Mouse (Mus musculus): ENCODE measurements around the gene Tmem175. TPM values are rescaled to one million over a fixed set of nuclear protein-coding genes. Genes with fewer than 3 reads are reported as not detected.

The Tmem175 gene
- total and polyA plus RNA-seq, 3 experiments = 8.3 to 26.1 (median 9.6) TPM

DNA sequence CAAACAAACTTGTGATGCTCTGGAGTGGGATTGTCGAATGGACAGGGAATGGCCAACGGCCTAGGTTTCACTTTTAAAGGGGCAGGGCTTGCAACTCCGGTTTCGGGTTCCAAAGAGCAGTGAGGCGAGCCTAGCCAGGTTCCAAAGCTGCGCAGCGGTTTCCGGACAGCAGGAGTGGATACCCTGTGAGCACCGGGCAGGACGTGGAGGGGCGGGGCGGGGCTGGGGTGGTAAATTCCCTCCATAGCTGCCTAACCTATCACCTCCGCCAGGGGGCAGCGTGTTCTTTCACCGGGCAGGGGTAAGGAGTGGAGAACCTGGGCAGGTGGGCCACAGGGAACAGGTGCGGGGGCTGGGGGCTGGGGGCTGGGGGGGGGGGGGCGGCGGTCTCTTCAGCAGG is 62.7 kb downstream of the Tmem175 start, which contains the start of gene Fgfrl1:
Fgfrl1 (plus strand) TSS at position 112 of the 400 bp plus-strand sequence.
- Histone ChIP-seq H3K36me3 (ENCODE audit: control insufficient read depth, insufficient read depth, low read length) (no peaks in the 10 kb centered on the region), H3K79me2 (replicated peaks; ENCODE audit: control insufficient read depth, insufficient read depth, low read length) (no peaks in the 10 kb centered on the region), H3K4me1 (ENCODE audit: control insufficient read depth, insufficient read depth, low read length) (peaks cover 5% of the 10 kb centered on the region), H3K9ac (ENCODE audit: low read depth, low read length) (0 out of 2 replicates have a peak within 1 kb of the TSS, but pooled peaks have one; percentile 23), H3K27me3 (ENCODE audit: control insufficient read depth, insufficient read depth, low read length) (no peaks in the 10 kb centered on the region), H3K4me3 (peak within 1 kb of the TSS; percentile 51), H3K27ac (no peak within 1 kb of the TSS)
- intact Hi-C loops (cut with DNase I) = loop anchor here (1.0 to 2.0 kb wide), 3 partner anchors 15 to 63 kb away; partner anchors contain the start of genes Gak and Tmem175
- no peak for TF ChIP-seq EP300 (IDR thresholded peaks at IDR 0.05; ENCODE audit: insufficient read depth, low read depth, low read length)
- TF ChIP-seq CTCF (IDR thresholded peaks at IDR 0.05) = peak; percentile 62
- peak; percentile 69 to 77 for DNase-seq
- WGBS = 2% methylated on average over 18 of the region's 18 CpGs

DNA sequence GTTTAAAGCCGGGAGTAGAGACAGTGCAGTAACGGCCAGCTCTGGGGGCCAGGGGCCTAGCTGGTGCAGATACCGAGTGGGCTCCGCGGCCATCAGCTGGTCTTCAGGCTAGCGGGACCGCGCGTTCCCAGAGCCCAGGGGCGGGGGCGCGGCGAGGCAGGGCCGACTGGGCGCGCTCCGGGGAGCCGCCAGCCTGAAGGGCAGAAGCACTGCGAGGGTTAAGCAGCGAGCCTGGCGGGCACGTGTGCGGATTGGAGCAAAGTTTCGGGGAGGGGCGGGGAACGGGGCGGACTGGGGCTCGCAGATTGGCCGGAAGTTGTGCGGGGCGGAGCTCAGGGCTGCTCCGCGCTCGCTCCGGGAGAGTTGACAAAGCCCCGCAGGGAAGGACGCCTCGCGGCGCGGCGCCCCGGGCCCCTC is 64.3 kb downstream of the Tmem175 start:
- no peaks in the 10 kb centered on the region for H3K27me3 ChIP-seq (ENCODE audit: control insufficient read depth, insufficient read depth, low read length)
- peak overlapping the region; percentile 92 for H3K9ac ChIP-seq (ENCODE audit: low read depth, low read length)
- intact Hi-C loops (cut with DNase I) = loop anchor here (2.0 kb wide), 2 partner anchors 17 to 65 kb away; partner anchors contain the start of genes Gak and Tmem175
- H3K4me3 ChIP-seq = peak overlapping the region; percentile 75
- no peaks in the 10 kb centered on the region for H3K36me3 ChIP-seq (ENCODE audit: control insufficient read depth, insufficient read depth, low read length)
- no peak overlapping the region; the same call in 1 of the 2 replicates for H3K27ac ChIP-seq
- TF ChIP-seq CTCF (IDR thresholded peaks at IDR 0.05) = no peak
- no peak for TF ChIP-seq POLR2A (IDR thresholded peaks at IDR 0.05; ENCODE audit: insufficient read depth, low read depth, low read length)
- no peak for TF ChIP-seq EP300 (IDR thresholded peaks at IDR 0.05; ENCODE audit: insufficient read depth, low read depth, low read length)
- peak; percentile 88 to 91 for DNase-seq
- peaks cover 5% of the 10 kb centered on the region for H3K4me1 ChIP-seq (ENCODE audit: control insufficient read depth, insufficient read depth, low read length)
- no peaks in the 10 kb centered on the region for H3K79me2 ChIP-seq (replicated peaks; ENCODE audit: control insufficient read depth, insufficient read depth, low read length)
- under 1% methylated on average over 43 of the region's 43 CpGs for WGBS

DNA sequence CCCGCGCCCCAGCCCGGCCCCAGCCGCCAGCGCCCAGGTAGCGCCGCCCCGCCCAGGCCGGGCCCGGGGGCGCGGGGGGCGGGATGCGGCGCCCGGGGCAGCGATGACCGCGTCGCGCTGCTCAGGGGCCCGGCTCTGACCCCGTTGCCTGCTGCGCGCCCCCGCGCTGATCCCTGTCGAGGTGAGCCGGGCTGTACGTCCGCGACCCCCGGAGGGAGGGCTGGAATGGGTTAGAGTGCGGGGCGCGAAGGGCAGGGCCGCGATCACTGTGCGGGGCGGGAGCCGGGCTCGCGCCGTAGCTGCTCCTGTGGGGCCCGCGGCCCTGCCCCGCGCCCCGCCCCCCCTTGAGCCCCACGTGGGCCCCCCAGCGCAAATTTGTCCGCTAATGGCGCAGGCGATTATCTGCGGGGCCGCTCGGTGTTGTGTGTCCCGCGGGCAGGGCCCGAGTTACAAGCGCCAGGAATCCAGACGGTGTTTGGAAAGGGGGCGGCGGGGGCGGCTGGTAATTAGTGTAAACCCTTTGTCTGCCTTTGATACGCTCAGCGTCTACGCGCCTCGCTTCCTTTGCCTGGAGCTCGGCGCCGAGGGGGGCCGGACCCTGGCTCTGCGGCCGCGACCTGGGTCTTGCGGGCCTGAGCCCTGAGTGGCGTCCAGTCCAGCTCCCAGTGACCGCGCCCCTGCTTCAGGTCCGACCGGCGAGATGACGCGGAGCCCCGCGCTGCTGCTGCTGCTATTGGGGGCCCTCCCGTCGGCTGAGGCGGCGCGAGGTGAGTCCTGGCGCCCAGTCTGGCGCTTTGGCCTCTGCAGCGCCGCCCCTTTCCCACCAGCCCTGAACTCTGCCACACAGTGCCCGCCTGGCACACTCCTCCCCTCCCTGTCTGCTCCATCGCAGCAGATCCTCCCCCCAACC is 65.0 kb downstream of the Tmem175 start:
- WGBS = 2% methylated on average over 97 of the region's 99 CpGs
- peak; percentile 53 to 56 for DNase-seq

GRCm38 (mm10) chr5:108695861-108696260 is 66.3 kb downstream of the Tmem175 start:
- Histone ChIP-seq H3K4me1 (ENCODE audit: control insufficient read depth, insufficient read depth, low read length) (peaks cover 5% of the 10 kb centered on the region), H3K27ac (no peak overlapping the region), H3K4me3 (no peak overlapping the region), H3K36me3 (ENCODE audit: control insufficient read depth, insufficient read depth, low read length) (no peaks in the 10 kb centered on the region), H3K79me2 (replicated peaks; ENCODE audit: control insufficient read depth, insufficient read depth, low read length) (no peaks in the 10 kb centered on the region), H3K9ac (ENCODE audit: low read depth, low read length) (no peak overlapping the region), H3K27me3 (ENCODE audit: control insufficient read depth, insufficient read depth, low read length) (no peaks in the 10 kb centered on the region)
- DNase-seq = no peak
- TF ChIP-seq CTCF (IDR thresholded peaks at IDR 0.05) = no peak
- no peak for TF ChIP-seq POLR2A (IDR thresholded peaks at IDR 0.05; ENCODE audit: insufficient read depth, low read depth, low read length)
- no peak for TF ChIP-seq EP300 (IDR thresholded peaks at IDR 0.05; ENCODE audit: insufficient read depth, low read depth, low read length)
- 93% methylated on average over 12 of the region's 12 CpGs for WGBS
- intact Hi-C loops (cut with DNase I) = no loop called here

More for the DNA sequence above, 65.0 kb downstream of the Tmem175 start:
- H3K27me3 ChIP-seq (ENCODE audit: control insufficient read depth, insufficient read depth, low read length) = no peaks in the 10 kb centered on the region
- intact Hi-C loops (cut with DNase I) = no loop called here
- peak overlapping the region; percentile 45 for H3K27ac ChIP-seq
- H3K79me2 ChIP-seq (replicated peaks; ENCODE audit: control insufficient read depth, insufficient read depth, low read length) = no peaks in the 10 kb centered on the region
- H3K9ac ChIP-seq (ENCODE audit: low read depth, low read length) = peak overlapping the region; percentile 54
- peaks cover 5% of the 10 kb centered on the region for H3K4me1 ChIP-seq (ENCODE audit: control insufficient read depth, insufficient read depth, low read length)
- H3K36me3 ChIP-seq (ENCODE audit: control insufficient read depth, insufficient read depth, low read length) = no peaks in the 10 kb centered on the region
- H3K4me3 ChIP-seq = peak overlapping the region; percentile 75
- TF ChIP-seq POLR2A (IDR thresholded peaks at IDR 0.05; ENCODE audit: insufficient read depth, low read depth, low read length) = no peak
- no peak for TF ChIP-seq CTCF (IDR thresholded peaks at IDR 0.05)
- no peak for TF ChIP-seq EP300 (IDR thresholded peaks at IDR 0.05; ENCODE audit: insufficient read depth, low read depth, low read length)

- Histone ChIP-seq H3K4me1 (ENCODE audit: control insufficient read depth, insufficient read depth, low read length) (peaks cover 5% of the 10 kb centered on the region), H3K27me3 (ENCODE audit: control insufficient read depth, insufficient read depth, low read length) (no peaks in the 10 kb centered on the region), H3K4me3 (no peak overlapping the region), H3K9ac (ENCODE audit: low read depth, low read length) (no peak overlapping the region), H3K79me2 (replicated peaks; ENCODE audit: control insufficient read depth, insufficient read depth, low read length) (no peaks in the 10 kb centered on the region), H3K36me3 (ENCODE audit: control insufficient read depth, insufficient read depth, low read length) (no peaks in the 10 kb centered on the region), H3K27ac (no peak overlapping the region)
- intact Hi-C loops (cut with DNase I) = no loop called here
- TF ChIP-seq POLR2A (IDR thresholded peaks at IDR 0.05; ENCODE audit: insufficient read depth, low read depth, low read length) = no peak
- WGBS = 76% methylated on average over 3 of the region's 3 CpGs
- DNase-seq = no peak
Measured at GRCm38 (mm10) chr5:108696542-108696941, 67.0 kb downstream of the Tmem175 start.

GRCm38 (mm10) chr5:108697341-108697753 is 67.8 kb downstream of the Tmem175 start:
- Histone ChIP-seq H3K4me3 (no peak overlapping the region), H3K79me2 (replicated peaks; ENCODE audit: control insufficient read depth, insufficient read depth, low read length) (no peaks in the 10 kb centered on the region), H3K27ac (no peak overlapping the region), H3K9ac (ENCODE audit: low read depth, low read length) (no peak overlapping the region), H3K27me3 (ENCODE audit: control insufficient read depth, insufficient read depth, low read length) (no peaks in the 10 kb centered on the region), H3K36me3 (ENCODE audit: control insufficient read depth, insufficient read depth, low read length) (no peaks in the 10 kb centered on the region), H3K4me1 (ENCODE audit: control insufficient read depth, insufficient read depth, low read length) (peaks cover 5% of the 10 kb centered on the region)
- 66% methylated on average over 4 of the region's 4 CpGs for WGBS
- intact Hi-C loops (cut with DNase I) = no loop called here
- TF ChIP-seq CTCF (IDR thresholded peaks at IDR 0.05) = no peak
- TF ChIP-seq POLR2A (IDR thresholded peaks at IDR 0.05; ENCODE audit: insufficient read depth, low read depth, low read length) = no peak
- no peak for TF ChIP-seq EP300 (IDR thresholded peaks at IDR 0.05; ENCODE audit: insufficient read depth, low read depth, low read length)
- no peak for DNase-seq

Other genes starting within 250 kb of the Tmem175 start
- not detected for gene Pde6b, start 241.4 kb upstream of the Tmem175 start, total RNA-seq (2021)
- gene Pde6b, start 241.4 kb upstream of the Tmem175 start, polyA plus RNA-seq (2012; rRNA removed) = not detected in 2 replicates
- gene Atp5k, start 195.3 kb upstream of the Tmem175 start, total RNA-seq (2021) = 1,000 to 10,000 TPM in 1 of 2 experiments, 100 to 1,000 TPM in 1; 914 to 1,090 TPM
- 320 TPM in 2 replicates for gene Atp5k, start 195.3 kb upstream of the Tmem175 start, polyA plus RNA-seq (2012; rRNA removed)
- gene Mfsd7a, start 180.9 kb upstream of the Tmem175 start, total RNA-seq (2021) = 1 to 10 TPM; 1.1 to 1.7 TPM
- gene Mfsd7a, start 180.9 kb upstream of the Tmem175 start, polyA plus RNA-seq (2012; rRNA removed) = 4.5 and 5.3 TPM in 2 replicates
- 10 to 100 TPM; 31.2 to 32.7 TPM for gene Pcgf3, start 168.5 kb upstream of the Tmem175 start, total RNA-seq (2021)
- 7.5 and 14.8 TPM in 2 replicates for gene Pcgf3, start 168.5 kb upstream of the Tmem175 start, polyA plus RNA-seq (2012; rRNA removed)
- gene Cplx1, start 79.7 kb upstream of the Tmem175 start, total RNA-seq (2021) = under 1 TPM in 1 of 2 experiments, not detected in 1; 0.36 TPM
- 0.45 and 0.88 TPM in 2 replicates for gene Cplx1, start 79.7 kb upstream of the Tmem175 start, polyA plus RNA-seq (2012; rRNA removed)
- 10 to 100 TPM; 19.6 to 20.4 TPM for gene Gak, start within 50 bp of the Tmem175 start, total RNA-seq (2021)
- 23.3 and 28.3 TPM in 2 replicates for gene Gak, start within 50 bp of the Tmem175 start, polyA plus RNA-seq (2012; rRNA removed)
- 10 to 100 TPM; 21.7 to 23.2 TPM for gene Idua, start 30.6 kb downstream of the Tmem175 start, total RNA-seq (2021)
- gene Idua, start 30.6 kb downstream of the Tmem175 start, polyA plus RNA-seq (2012; rRNA removed) = 30.4 and 33.3 TPM in 2 replicates
- gene Dgkq, start 39.9 kb downstream of the Tmem175 start, total RNA-seq (2021) = 1 to 10 TPM; 5.0 to 6.6 TPM
- 9.2 and 15.6 TPM in 2 replicates for gene Dgkq, start 39.9 kb downstream of the Tmem175 start, polyA plus RNA-seq (2012; rRNA removed)
- not detected for gene Slc26a1, start 45.8 kb downstream of the Tmem175 start, total RNA-seq (2021)
- gene Slc26a1, start 45.8 kb downstream of the Tmem175 start, polyA plus RNA-seq (2012; rRNA removed) = 0.06 and 0.12 TPM in 2 replicates
- gene Fgfrl1, start 62.6 kb downstream of the Tmem175 start, total RNA-seq (2021) = 10 to 100 TPM; 17.6 to 21.6 TPM
- gene Fgfrl1, start 62.6 kb downstream of the Tmem175 start, polyA plus RNA-seq (2012; rRNA removed) = 33.5 and 36.5 TPM in 2 replicates
- not detected for gene Rnf212, start 145.2 kb downstream of the Tmem175 start, total RNA-seq (2021)
- not detected in 2 replicates for gene Rnf212, start 145.2 kb downstream of the Tmem175 start, polyA plus RNA-seq (2012; rRNA removed)
- not detected for gene Tmed11, start 165.6 kb downstream of the Tmem175 start, total RNA-seq (2021)
- gene Tmed11, start 165.6 kb downstream of the Tmem175 start, polyA plus RNA-seq (2012; rRNA removed) = not detected in 2 replicates
- not detected for gene Vmn2r8, start 179.1 kb downstream of the Tmem175 start, total RNA-seq (2021)
- gene Vmn2r8, start 179.1 kb downstream of the Tmem175 start, polyA plus RNA-seq (2012; rRNA removed) = not detected in 2 replicates
- not detected for gene Vmn2r9, start 222.8 kb downstream of the Tmem175 start, total RNA-seq (2021)
- not detected in 2 replicates for gene Vmn2r9, start 222.8 kb downstream of the Tmem175 start, polyA plus RNA-seq (2012; rRNA removed)

Measured in heart, adult 2 months (tissue).